Mouse (Mus musculus): ENCODE results near the gene Btn2a2.

Gene Btn2a2

GRCm38 (mm10) chr13:23449235-23450095 is 39.2 kb downstream of the Btn2a2 start:
- peak; percentile 82 for DNase-seq (ENCODE audit: extremely low spot score, low spot score)

DNA sequence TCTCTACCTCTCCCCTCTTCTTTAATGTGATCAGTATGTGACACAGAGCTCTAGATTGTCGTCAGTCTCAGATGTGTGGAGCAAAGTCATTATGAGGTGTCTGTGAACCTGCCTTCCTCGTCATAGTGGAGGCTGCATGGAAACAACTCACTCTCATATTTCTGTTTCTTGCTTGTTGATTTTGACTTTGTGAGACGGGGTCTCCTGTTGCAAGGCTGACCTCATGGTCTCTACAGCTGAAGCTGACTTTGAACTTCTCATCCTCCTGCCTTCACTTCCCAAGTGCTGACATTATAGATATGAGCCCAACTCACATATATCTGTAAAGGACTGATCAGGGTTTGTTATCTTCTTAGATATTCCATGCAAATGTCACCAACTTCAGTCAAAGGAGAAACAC is 39.9 kb downstream of the Btn2a2 start:
- no peak for DNase-seq (ENCODE audit: extremely low spot score, low spot score)

DNA sequence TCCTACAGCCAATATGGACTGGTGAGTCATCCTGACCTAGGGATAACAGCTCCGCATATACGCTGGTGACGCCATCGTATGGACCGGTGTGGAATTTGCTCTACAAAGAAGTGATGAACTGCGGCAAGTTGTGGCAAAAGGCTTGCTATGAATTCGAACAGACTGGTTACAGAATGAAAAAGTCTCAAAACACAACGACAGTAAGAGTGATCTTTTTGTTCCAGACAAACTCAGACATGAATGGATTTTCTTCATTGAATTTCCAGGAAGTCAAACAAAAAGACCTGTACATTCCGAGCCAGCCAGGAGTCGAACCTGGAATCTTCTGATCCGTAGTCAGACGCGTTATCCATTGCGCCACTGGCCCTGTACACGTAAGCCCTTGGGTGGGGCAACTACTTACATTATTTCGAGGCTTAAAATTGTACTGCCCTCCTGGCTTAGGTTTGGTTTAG is 42.1 kb downstream of the Btn2a2 start:
- peak; percentile 87 for DNase-seq (ENCODE audit: extremely low spot score, low spot score)

GRCm38 (mm10) chr13:23445561-23446320 is 42.9 kb downstream of the Btn2a2 start:
- peak; percentile 91 for DNase-seq (ENCODE audit: extremely low spot score, low spot score)

DNA sequence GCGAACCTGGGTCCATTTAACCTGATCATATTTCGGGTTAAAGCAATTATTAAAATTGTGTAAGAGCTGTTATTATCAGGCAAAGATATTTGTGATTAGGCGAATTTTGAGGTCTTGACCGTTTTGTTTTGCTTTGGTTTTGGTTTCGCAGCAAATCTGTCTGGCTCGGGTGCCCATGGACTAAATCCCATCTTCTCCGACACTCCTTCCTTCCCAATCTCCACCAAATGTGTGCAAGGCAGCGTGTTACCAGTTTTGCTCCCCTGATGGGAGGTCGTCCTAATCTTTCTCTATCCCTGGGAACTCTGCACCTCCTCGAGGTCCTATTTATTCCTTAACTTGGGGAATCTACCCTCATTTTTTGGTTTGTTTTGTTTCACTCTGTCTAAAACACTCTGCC is 43.5 kb downstream of the Btn2a2 start:
- no peak for DNase-seq (ENCODE audit: extremely low spot score, low spot score)

GRCm38 (mm10) chr13:23444451-23444850 is 44.2 kb downstream of the Btn2a2 start:
- no peak for DNase-seq (ENCODE audit: extremely low spot score, low spot score)

GRCm38 (mm10) chr13:23439901-23440300 is 48.8 kb downstream of the Btn2a2 start:
- DNase-seq (ENCODE audit: extremely low spot score, low spot score): no peak

- peak; percentile 51 for DNase-seq (ENCODE audit: extremely low spot score, low spot score)
These were observed 50.1 kb downstream of the Btn2a2 start for GRCm38 (mm10) chr13:23438521-23438920.

DNA sequence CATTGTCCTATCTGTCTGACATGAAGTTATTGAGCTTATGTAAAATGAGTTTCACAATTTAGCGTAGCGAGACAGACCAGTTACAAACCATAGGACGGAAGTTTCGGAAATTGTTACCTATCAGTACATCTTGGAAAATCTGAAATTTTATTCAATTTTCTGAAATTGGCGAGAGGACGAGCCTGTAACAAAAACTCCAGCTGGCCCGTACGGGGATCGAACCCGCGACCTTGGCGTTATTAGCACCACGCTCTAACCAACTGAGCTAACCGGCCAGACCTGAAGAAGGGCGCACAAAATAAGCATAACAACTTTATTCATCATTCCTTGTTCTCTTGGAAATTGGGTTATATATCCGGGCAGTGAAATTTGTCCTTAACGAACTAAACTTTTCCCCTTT is 50.7 kb downstream of the Btn2a2 start:
- DNase-seq (ENCODE audit: extremely low spot score, low spot score): peak; percentile 88

DNA sequence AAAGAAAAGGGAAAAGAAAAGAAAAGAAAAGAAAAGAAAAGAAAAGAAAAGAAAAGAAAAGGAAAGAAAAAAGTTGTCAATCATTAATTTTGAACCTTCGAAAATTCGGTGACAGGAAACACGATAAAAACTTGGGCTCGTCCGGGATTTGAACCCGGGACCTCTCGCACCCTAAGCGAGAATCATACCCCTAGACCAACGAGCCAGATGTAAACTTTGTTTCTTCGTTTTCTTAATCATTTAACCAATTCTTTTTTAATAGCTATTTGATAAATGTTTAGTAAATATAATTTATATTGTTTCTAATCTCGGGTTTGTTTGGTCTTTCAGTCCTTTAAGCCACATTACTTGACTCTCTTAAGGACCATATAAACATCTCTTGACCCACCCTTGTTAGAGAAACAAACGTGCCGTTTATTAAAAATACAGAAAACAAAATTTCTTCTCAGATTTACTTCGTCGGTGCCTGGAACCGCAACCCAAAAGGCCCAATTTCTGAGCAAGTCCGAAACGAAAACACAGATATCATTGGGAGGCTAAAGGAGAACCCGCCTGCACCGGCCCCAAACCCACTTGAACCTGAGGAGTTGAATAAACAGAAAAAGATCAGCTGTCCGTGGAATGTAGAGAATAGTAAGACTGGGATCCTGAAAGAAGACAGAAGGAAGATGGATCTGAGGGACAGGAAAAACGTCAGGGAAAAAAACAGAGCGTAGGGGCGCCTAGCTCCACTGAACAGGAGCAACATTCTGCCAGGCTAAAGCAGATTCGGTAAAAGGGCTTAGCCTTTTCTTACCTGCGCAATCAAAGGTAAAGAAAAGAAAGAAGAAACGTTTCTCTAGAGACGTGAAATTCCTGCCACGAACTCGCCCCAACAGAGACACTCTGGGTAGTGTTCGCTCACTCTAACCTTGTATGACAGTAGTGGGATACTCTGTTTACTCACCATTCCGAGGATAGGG is 51.5 kb downstream of the Btn2a2 start:
- peak; percentile 57 for DNase-seq (ENCODE audit: extremely low spot score, low spot score)

GRCm38 (mm10) chr13:23436231-23436661 is 52.4 kb downstream of the Btn2a2 start:
- DNase-seq (ENCODE audit: extremely low spot score, low spot score): peak; percentile 36

DNA sequence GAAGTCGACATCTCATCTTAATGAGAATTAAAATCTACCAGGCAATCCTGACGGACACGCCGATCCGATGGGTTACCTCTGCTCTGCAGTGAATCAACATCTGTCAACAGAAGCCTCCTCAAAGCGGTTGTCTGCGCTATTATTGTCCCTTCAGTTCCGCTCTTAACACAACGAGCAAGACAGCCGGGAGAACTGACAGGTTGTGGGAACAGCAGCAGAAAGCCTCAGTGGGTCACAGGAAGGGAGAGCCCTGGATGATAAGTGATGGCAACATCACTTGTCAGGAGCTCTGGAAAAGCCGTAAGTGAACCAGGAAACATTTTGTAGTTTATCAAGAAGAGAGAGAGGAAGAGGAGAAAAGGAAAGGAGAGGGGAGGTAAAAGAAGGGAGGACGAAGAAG is 53.0 kb downstream of the Btn2a2 start:
- no peak for DNase-seq (ENCODE audit: extremely low spot score, low spot score)

- no peak for DNase-seq (ENCODE audit: extremely low spot score, low spot score)
These were observed 53.4 kb downstream of the Btn2a2 start for GRCm38 (mm10) chr13:23435241-23435640.

- no peak for DNase-seq (ENCODE audit: extremely low spot score, low spot score)
These were observed 54.2 kb downstream of the Btn2a2 start for GRCm38 (mm10) chr13:23434426-23434825.

GRCm38 (mm10) chr13:23433801-23434200 is 54.9 kb downstream of the Btn2a2 start:
- DNase-seq (ENCODE audit: extremely low spot score, low spot score): no peak

- peak; percentile 23 for DNase-seq (ENCODE audit: extremely low spot score, low spot score)
These were observed 55.5 kb downstream of the Btn2a2 start for GRCm38 (mm10) chr13:23433206-23433605.

GRCm38 (mm10) chr13:23432562-23433201 is 56.0 kb downstream of the Btn2a2 start:
- DNase-seq (ENCODE audit: extremely low spot score, low spot score): peak; percentile 98

GRCm38 (mm10) chr13:23431351-23431771 is 57.3 kb downstream of the Btn2a2 start:
- DNase-seq (ENCODE audit: extremely low spot score, low spot score): peak; percentile 81

- peak; percentile 84 for DNase-seq (ENCODE audit: extremely low spot score, low spot score)
These were observed 57.9 kb downstream of the Btn2a2 start for GRCm38 (mm10) chr13:23430734-23431133.

DNA sequence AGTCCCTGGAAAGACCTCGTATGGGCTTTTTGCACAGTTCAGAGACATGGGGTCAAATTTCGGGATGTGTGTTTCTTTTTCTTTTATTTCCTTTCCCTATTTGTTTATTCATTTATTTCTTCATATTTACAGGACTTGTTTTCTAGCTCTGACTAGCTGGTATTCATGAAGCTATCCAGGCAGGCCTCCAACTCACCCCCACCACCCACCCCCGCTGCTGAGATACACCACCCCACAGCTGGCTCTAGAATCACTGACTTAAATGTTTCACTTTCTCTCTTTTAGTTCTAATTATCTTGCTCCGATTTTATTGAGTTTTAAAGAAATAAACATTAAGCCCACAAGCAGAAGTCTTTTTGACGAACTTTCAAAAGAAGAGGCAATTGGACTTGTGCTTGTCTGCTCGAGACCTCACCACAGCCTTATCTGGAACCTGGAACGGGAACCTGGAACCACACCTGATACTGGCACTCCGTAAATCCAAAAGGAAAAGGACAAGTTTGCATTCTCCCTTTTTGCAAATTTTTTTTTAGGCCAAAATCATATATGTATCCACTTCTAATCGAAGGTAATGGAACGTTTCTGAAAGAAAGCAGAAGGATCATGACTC is 58.8 kb downstream of the Btn2a2 start:
- DNase-seq (ENCODE audit: extremely low spot score, low spot score): peak; percentile 20

Measured in neural tube, embryonic 10.5 days (tissue).